Mouse (Mus musculus) stomach, postnatal 0 days (tissue): Measurements from ENCODE around the gene Rab21. TPM values are rescaled to one million over a fixed set of nuclear protein-coding genes. Genes with fewer than 3 reads are reported as not detected.

Experiments used
- ATAC-seq: fragments of 200-750 bp; cut with Nextera tagmentation; 2 replicates; pipeline ENCODE4 v1.8.0; 2017; ENCODE audit not compliant: low FRiP score, low TSS enrichment
- DNase-seq: peaks from one replicate; pipeline ENCODE4 v3.0.0-alpha.2; 2016; ENCODE audit warnings: low spot score
- H3K27ac ChIP-seq: fragments of 300-500 bp; sonication (generic); replicated peaks from 2 replicates; pipeline ENCODE4 v1.5.1; 2014; ENCODE audit warnings: mild to moderate bottlenecking, control low read depth
- H3K27me3 ChIP-seq: fragments of 300-500 bp; sonication (generic); 2 replicates; pipeline ENCODE4 v1.6.1; 2014; ENCODE audit warnings: low read length; ENCODE audit not compliant: control insufficient read depth, insufficient read depth
- H3K36me3 ChIP-seq: fragments of 300-500 bp; sonication (generic); 2 replicates; pipeline ENCODE4 v1.6.1; 2014; ENCODE audit warnings: low read length, mixed read lengths; ENCODE audit not compliant: control insufficient read depth, insufficient read depth
- H3K4me1 ChIP-seq: fragments of 300-500 bp; sonication (generic); replicated peaks from 2 replicates; pipeline ENCODE4 v1.6.1; 2014; ENCODE audit warnings: antibody characterized with exemption; ENCODE audit not compliant: control insufficient read depth, insufficient read depth
- H3K4me2 ChIP-seq: fragments of 300-500 bp; sonication (generic); replicated peaks from 2 replicates; pipeline ENCODE4 v1.6.1; 2014; ENCODE audit warnings: low read depth, mild to moderate bottlenecking, control low read depth, moderate library complexity
- H3K4me3 ChIP-seq: fragments of 300-500 bp; sonication (generic); 2 replicates; pipeline ENCODE4 v1.5.1; 2014; ENCODE audit warnings: low read depth, low read length, control low read depth
- H3K9ac ChIP-seq: fragments of 300-500 bp; sonication (generic); 2 replicates; pipeline ENCODE4 v1.6.1; 2014; ENCODE audit warnings: mild to moderate bottlenecking, low read length, control low read depth, mixed read lengths
- H3K9me3 ChIP-seq: fragments of 300-500 bp; sonication (generic); 2 replicates; pipeline ENCODE4 v1.6.1; 2016; ENCODE audit warnings: low read length; ENCODE audit not compliant: control insufficient read depth
- CTCF ChIP-seq: IDR thresholded peaks from 2 replicates; pipeline ENCODE4 v1.5.1; 2016; ENCODE audit warnings: antibody characterized with exemption, low read depth, mild to moderate bottlenecking, moderate library complexity
- EP300 ChIP-seq: optimal IDR thresholded peaks from 2 replicates; pipeline ENCODE3; 2016; ENCODE audit warnings: antibody characterized with exemption
- WGBS: fragments of 180-500 bp; shearing (Covaris S2); extraction: QIAGEN DNeasy Blood & Tissue Kit; methylation state at CpG from one replicate; pipeline ENCODE4 v1.1.7; 2014; 5-methylcytosine and 5-hydroxymethylcytosine counted together
- polyA plus RNA-seq: library from polyadenylated mRNA; unstranded; fragments of >200 nt; fragmentation: Nextera tagmentation; extraction: Ambion mirVana; gene quantifications from 2 replicates; pipeline ENCODE4 v1.2.1, GENCODE M21; 2015

The Rab21 gene
- polyA plus RNA-seq, 1 experiment from 2014 or later = 8.0 TPM

DNA sequence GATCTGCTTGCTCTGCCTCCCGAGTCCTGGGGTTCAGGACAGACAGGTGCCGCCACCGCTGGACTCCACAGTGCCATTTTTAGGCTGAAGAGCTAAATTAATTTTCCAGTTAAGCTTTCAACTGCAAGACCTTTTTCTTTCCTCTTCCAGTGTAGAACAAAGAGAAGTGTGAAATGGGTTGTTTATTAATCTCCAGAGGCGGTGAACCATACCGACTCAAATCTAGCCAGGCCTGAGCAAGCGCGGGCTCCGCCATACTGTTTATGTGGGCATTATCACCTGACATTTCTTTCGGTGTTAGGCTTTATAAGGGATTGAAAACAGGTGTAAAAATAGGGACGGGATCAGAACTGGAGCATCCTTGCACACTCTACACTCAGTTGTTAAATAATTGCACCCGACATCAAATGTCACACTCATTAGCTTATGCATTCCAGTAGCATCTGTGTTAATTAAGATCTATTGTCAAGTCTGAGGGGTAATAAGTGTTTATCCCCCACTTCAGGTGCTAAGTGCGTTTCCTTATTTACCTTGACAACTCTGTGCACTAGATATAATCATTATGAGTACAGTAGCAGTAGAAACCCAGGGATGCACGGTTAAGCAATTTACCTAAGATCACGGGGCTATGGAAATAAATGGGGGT, 1.6 kb downstream of the Rab21 start:
- TF ChIP-seq EP300 = no peak
- TF ChIP-seq CTCF = no peak
- Histone ChIP-seq H3K36me3 (no peaks in the 10 kb centered on the region), H3K27ac (no peak overlapping the region), H3K4me3 (peak overlapping the region; percentile 93), H3K27me3 (no peaks in the 10 kb centered on the region), H3K9ac (peak overlapping the region; percentile 98; the same call in 1 of the 2 replicates), H3K4me1 (0 out of 2 replicates have a peak, but pooled peaks cover 3% of the 10 kb centered on the region), H3K9me3 (no peaks in the 10 kb centered on the region), H3K4me2 (peak overlapping the region; percentile 78)
- no peak for DNase-seq
- no peak for ATAC-seq
- 64% methylated on average over 14 of the region's 14 CpGs for WGBS

DNA sequence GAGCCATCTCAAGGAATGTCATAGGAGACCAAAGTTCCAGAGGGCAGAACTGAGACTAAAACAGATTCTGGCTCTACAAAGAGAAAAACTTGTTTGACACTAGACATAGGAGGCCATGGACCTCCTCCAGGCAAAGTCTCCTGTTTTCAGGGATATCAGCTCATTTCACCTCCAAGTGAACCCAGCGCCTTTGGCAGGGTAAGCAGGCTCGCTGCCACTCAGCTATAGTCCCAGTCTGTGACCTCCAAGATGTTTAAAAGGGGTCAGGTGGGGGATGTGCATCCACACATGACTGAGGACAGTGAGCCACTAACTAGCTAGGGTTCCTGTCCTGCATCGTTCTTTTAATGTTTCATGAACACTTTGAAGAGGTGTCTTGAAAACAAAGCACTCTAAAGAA, 2.7 kb downstream of the Rab21 start:
- no peaks in the 10 kb centered on the region for H3K9me3 ChIP-seq
- ATAC-seq = no peak
- H3K27me3 ChIP-seq = no peaks in the 10 kb centered on the region
- peak; percentile 27 for DNase-seq
- H3K4me2 ChIP-seq = 0 out of 2 replicates have a peak overlapping the region, but pooled peaks have one; percentile 11
- TF ChIP-seq EP300 = no peak
- TF ChIP-seq CTCF = no peak
- WGBS = 35% methylated on average over 3 of the region's 3 CpGs
- no peak overlapping the region for H3K27ac ChIP-seq
- H3K36me3 ChIP-seq = no peaks in the 10 kb centered on the region
- no peak overlapping the region for H3K4me3 ChIP-seq
- 0 out of 2 replicates have a peak, but pooled peaks cover 3% of the 10 kb centered on the region for H3K4me1 ChIP-seq
- H3K9ac ChIP-seq = no peak overlapping the region

DNA sequence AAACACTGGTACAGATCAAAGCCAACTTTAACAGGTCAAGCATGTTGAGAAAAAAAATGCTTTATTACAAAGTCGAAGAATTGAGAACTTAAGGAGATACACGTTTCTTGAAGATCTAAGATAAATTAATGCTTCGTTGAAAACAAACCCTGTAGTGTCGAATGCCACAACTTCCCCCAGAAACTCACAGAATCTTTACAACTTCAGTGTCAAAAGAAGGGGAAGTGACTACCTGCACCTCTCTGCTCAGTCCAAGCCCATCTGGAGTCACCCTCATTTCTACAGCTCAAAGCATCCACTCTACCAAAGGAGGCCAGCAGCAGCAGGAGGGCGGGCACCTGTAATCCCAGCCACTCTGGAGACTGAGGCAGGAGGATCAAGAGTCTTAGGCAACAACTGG, 3.2 kb downstream of the Rab21 start:
- 81% methylated on average over 5 of the region's 5 CpGs for WGBS
- Histone ChIP-seq H3K27me3 (no peaks in the 10 kb centered on the region), H3K4me1 (0 out of 2 replicates have a peak, but pooled peaks cover 3% of the 10 kb centered on the region), H3K4me3 (no peak overlapping the region), H3K4me2 (no peak overlapping the region), H3K27ac (no peak overlapping the region), H3K9me3 (no peaks in the 10 kb centered on the region), H3K9ac (no peak overlapping the region), H3K36me3 (no peaks in the 10 kb centered on the region)
- ATAC-seq (no peak), DNase-seq (no peak)
- no peak for TF ChIP-seq CTCF
- no peak for TF ChIP-seq EP300

DNA sequence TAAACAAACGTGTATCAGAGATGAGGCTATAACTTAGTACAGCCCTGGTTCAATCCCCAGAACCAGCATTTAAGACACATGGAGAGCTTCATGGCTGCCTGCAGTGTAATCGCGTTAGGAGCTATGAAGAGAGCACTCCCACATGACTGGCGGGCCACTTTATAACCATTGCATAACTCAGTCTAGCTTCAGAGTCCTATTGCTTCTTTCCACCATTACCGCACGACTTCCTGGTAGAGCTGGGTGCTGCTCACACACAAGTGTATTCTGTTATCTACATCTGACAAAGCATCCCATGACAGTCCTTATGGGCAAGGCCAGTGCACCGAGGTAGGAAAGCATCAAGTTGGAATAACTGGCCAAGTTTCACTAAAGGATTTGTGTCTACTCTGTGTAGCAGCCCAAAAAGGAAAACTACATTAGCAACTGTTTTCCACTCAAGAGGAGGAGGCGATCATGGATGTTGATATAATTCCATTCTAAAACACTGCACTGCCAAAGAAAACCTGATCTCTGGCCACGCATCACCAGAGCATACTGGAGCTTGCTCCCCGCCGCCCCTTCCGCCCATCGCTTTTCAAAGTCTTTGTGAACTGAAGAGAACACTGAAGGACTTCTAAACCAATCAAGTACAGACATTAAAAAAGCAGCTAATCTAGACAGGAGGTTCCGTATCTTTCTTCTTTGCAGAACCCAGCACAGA, 4.0 kb downstream of the Rab21 start:
- no peak overlapping the region for H3K4me3 ChIP-seq
- H3K4me2 ChIP-seq = no peak overlapping the region
- H3K9ac ChIP-seq = no peak overlapping the region
- H3K9me3 ChIP-seq = no peaks in the 10 kb centered on the region
- no peak overlapping the region for H3K27ac ChIP-seq
- 84% methylated on average over 14 of the region's 14 CpGs for WGBS
- TF ChIP-seq EP300 = no peak
- ATAC-seq (no peak), DNase-seq (no peak)
- H3K36me3 ChIP-seq = no peaks in the 10 kb centered on the region
- H3K27me3 ChIP-seq = no peaks in the 10 kb centered on the region
- 0 out of 2 replicates have a peak, but pooled peaks cover 3% of the 10 kb centered on the region for H3K4me1 ChIP-seq

DNA sequence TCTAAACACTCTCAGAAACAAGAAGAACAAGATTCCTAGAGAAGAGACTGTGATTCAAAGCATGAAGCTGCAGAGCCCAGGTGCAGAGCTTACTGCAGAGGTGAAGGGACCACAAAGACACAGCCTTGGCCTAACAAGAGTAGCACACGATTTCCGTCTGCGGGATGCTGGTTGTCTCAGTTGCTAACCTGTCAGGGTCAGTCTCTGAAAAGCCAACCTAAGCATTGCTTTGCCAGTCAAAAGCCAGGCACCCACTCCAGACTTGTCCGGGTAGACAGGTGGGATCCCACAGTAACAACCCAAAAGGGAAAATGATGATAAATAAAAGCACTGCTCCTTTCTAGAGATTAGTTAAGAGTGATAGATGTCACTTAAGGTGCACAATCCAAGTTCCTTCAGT, 6.2 kb downstream of the Rab21 start:
- no peaks in the 10 kb centered on the region for H3K9me3 ChIP-seq
- no peak overlapping the region for H3K27ac ChIP-seq
- H3K27me3 ChIP-seq = no peaks in the 10 kb centered on the region
- H3K4me2 ChIP-seq = no peak overlapping the region
- DNase-seq (no peak), ATAC-seq (no peak)
- TF ChIP-seq CTCF = no peak
- no peak for TF ChIP-seq EP300
- H3K9ac ChIP-seq = no peak overlapping the region
- 83% methylated on average over 4 of the region's 4 CpGs for WGBS
- no peaks in the 10 kb centered on the region for H3K36me3 ChIP-seq
- no peak overlapping the region for H3K4me3 ChIP-seq
- H3K4me1 ChIP-seq = 0 out of 2 replicates have a peak, but pooled peaks cover 3% of the 10 kb centered on the region

DNA sequence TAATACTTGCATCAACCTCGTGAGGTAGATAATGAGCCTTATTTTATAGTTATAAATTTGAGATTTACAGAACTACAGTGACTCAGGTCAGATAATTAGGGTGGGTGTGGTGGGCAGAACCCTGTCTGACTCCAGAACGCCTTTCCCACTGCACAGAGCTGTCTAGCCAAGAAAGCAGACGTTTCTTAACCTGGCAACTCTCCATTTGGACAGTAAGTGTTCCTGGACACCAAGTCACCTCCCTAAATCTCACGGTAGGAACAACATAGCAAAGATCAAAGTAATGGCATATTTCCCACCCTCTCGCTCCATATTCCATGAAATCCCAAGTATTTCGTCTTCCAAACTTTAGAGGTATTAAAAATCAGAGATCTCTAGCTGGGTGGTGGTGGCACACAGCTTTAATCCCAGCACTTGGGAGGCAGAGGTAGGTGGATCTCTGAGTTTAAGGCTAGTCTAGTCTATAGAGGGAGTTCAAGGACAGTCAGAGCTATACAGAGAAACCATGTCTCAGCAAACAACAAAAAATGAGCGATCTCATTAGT, 8.0 kb downstream of the Rab21 start:
- no peak for DNase-seq
- no peak for ATAC-seq
- H3K27ac ChIP-seq = no peak overlapping the region
- no peaks in the 10 kb centered on the region for H3K36me3 ChIP-seq
- WGBS = 54% methylated on average over 7 of the region's 7 CpGs
- H3K4me2 ChIP-seq = no peak overlapping the region
- no peaks in the 10 kb centered on the region for H3K9me3 ChIP-seq
- no peak overlapping the region for H3K9ac ChIP-seq
- no peaks in the 10 kb centered on the region for H3K27me3 ChIP-seq
- H3K4me1 ChIP-seq = no peaks in the 10 kb centered on the region
- H3K4me3 ChIP-seq = no peak overlapping the region
- TF ChIP-seq CTCF (no peak), EP300 (no peak)
